Mouse (Mus musculus) NIH3T3 (cell line): Measurements from ENCODE around the gene Aox3.
A peak's percentile ranks its signal among the peaks of the same experiment; 100 is the strongest.

Experiments
- DNase-seq: peaks from one replicate; pipeline ENCODE4 v3.0.0-alpha.2; 2012; ENCODE audit warnings: low read depth

Gene Aox3

GRCm38 (mm10) chr1:58210203-58210602, 97.3 kb downstream of the Aox3 start, which contains the start of gene Aox4:
TSS of gene Aox4 (plus strand) at chr1:58210397.
- peak; percentile 77 for DNase-seq

GRCm38 (mm10) chr1:58212805-58213204, 99.9 kb downstream of the Aox3 start:
- no peak for DNase-seq

- no peak for DNase-seq
Measured at GRCm38 (mm10) chr1:58213838-58214237, 100.9 kb downstream of the Aox3 start.

- no peak for DNase-seq
Measured at GRCm38 (mm10) chr1:58215353-58215752, 102.4 kb downstream of the Aox3 start.

- DNase-seq: no peak
Measured at GRCm38 (mm10) chr1:58215956-58216532, 103.1 kb downstream of the Aox3 start.

- DNase-seq: no peak
Measured at GRCm38 (mm10) chr1:58221070-58221469, 108.1 kb downstream of the Aox3 start.

- peak; percentile 20 for DNase-seq
Measured at GRCm38 (mm10) chr1:58221879-58222278, 108.9 kb downstream of the Aox3 start.

GRCm38 (mm10) chr1:58228086-58228485, 115.2 kb downstream of the Aox3 start:
- no peak for DNase-seq

GRCm38 (mm10) chr1:58228916-58229315, 116.0 kb downstream of the Aox3 start:
- no peak for DNase-seq

GRCm38 (mm10) chr1:58229774-58230173, 116.8 kb downstream of the Aox3 start:
- no peak for DNase-seq

- DNase-seq: no peak
Measured at GRCm38 (mm10) chr1:58230542-58230941, 117.6 kb downstream of the Aox3 start.

GRCm38 (mm10) chr1:58235405-58235804, 122.5 kb downstream of the Aox3 start:
- DNase-seq: peak; percentile 16

GRCm38 (mm10) chr1:58237527-58238299, 124.8 kb downstream of the Aox3 start:
- DNase-seq: peak; percentile 62

GRCm38 (mm10) chr1:58238440-58238839, 125.5 kb downstream of the Aox3 start:
- DNase-seq: no peak

GRCm38 (mm10) chr1:58238961-58239360, 126.0 kb downstream of the Aox3 start:
- no peak for DNase-seq

- DNase-seq: peak; percentile 62
Measured at GRCm38 (mm10) chr1:58240347-58240746, 127.4 kb downstream of the Aox3 start.

- no peak for DNase-seq
Measured at GRCm38 (mm10) chr1:58244487-58244886, 131.6 kb downstream of the Aox3 start.

- no peak for DNase-seq
Measured at GRCm38 (mm10) chr1:58248518-58248917, 135.6 kb downstream of the Aox3 start.
